Mouse (Mus musculus): Measurements from ENCODE around the gene Atp5d.

The Atp5d gene

GRCm38 (mm10) chr10:80169070-80169469 is 30.6 kb downstream of the Atp5d start:
- DNase-seq: peak in 1 of 2 experiments; percentile 36

GRCm38 (mm10) chr10:80169651-80170050 is 31.2 kb downstream of the Atp5d start:
- no peak for DNase-seq

- DNase-seq: peak in 1 of 2 experiments; percentile 68
Observed at GRCm38 (mm10) chr10:80170052-80170451, 31.6 kb downstream of the Atp5d start.

DNA sequence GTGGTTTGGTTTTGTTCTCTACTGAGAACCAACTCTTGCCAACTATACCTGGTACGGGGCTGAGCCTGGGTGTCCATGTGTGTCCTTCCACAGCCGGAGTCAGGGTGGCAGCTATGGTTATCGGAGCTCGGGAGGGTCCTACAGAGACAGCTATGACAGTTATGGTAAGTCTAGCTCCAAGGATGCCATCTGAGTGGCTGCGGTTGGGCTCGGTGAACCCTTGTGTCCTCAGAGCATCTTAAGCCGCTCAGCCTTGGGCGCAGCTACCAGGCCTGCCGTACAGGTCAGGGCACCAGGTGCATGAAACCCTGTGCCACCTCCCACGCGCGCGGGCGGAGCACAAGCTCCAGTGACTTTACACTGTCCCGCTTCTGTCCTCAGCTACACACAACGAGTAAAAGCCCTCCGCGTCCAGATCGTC is 32.2 kb downstream of the Atp5d start:
- DNase-seq: peak in 1 of 2 experiments; percentile 53

DNA sequence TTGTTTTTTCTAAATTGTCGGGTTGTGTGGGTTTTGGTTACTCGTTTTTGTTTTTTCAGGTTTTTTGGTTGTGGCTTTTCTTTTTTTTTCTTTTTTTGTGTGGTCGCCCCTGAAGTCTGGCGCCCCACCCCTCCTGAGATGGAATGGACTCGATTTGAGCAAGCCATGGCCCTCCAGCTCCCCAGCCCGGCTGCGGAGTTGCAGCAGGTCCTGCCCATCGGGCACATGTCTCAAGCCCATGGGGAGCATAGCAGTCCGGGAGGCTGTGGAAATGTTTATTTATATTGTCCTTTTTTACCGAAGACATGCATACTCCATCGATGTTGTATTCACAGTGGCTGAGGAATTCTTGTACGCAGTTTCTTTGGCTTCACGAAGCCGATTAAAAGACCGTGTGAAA is 32.8 kb downstream of the Atp5d start:
- peak in 1 of 2 experiments; percentile 50 for DNase-seq

GRCm38 (mm10) chr10:80171760-80172526 is 33.5 kb downstream of the Atp5d start:
- peak in 1 of 2 experiments; percentile 69 for DNase-seq

DNA sequence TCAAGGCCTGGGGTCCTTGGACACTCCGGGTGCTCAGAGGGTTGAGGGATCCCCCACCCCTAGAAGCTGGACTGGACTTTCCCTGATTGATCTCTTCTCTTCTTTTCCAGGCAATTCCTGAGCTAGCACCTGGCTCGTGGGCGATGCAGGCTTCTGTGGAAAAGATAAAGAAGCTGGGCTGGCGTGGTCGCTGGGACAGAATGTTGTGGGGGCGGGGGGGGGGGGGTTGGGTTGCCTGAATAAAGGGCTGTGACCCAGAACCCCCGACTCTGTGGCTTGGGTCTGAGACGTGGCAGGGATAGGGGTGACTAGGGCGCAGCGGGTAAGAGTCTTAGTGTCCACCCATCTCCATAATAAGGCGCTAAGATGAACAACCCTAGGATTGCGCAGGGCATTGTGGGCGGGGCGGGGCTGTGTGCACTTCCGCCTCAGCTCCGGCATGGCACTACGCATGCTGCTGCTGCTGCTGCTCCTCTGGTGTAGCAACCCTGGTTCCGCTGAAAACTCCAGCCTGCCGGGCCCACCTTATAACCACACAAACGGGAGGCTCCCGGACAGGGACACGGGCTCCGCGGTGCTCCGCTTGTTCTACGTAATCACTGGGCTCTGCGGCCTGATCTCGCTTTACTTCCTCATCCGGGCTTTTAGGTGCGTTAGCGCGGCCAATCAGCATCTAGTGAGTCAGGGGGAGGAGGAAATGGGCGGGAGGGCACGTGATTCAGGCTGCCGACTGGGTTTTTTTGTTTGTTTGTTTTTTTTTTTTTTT is 34.3 kb downstream of the Atp5d start, which contains the start of gene 1600002K03Rik:
1600002K03Rik (plus strand) TSS at position 418 of the 766 bp plus-strand sequence.
- DNase-seq: peak; percentile 90 to 94

- DNase-seq: no peak
Observed at GRCm38 (mm10) chr10:80173358-80173757, 34.9 kb downstream of the Atp5d start.

DNA sequence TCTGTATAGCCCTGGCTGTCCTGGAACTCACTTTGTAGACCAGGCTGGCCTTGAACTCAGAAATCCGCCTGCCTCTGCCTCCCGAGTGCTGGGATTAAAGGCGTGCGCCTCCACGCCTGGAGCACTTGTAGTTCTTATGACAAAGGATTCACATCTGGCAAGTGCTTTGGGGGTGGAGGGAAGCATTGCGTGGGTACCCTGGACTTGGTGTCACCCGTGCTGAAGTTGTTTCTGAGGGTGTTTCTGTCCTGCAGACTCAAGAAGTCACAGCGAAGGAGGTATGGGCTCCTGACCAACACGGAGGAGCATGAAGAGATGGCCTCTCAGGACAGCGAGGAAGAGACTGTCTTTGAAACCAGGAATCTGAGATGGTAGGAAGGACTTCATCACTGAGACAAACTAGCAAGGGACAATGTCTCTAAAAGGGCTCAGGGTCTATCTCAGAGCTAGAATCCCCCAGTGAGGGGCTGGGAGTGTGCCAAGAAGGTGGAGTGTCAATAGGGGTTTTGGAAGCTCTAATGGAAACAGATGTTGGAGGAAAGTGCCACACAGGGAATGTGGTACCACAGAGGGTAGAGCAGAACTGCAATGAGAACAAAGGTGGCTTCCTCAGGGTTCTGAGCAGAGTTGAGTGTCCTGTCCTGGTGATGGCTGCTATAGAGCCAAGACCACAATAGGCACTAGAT is 35.7 kb downstream of the Atp5d start:
- no peak for DNase-seq

DNA sequence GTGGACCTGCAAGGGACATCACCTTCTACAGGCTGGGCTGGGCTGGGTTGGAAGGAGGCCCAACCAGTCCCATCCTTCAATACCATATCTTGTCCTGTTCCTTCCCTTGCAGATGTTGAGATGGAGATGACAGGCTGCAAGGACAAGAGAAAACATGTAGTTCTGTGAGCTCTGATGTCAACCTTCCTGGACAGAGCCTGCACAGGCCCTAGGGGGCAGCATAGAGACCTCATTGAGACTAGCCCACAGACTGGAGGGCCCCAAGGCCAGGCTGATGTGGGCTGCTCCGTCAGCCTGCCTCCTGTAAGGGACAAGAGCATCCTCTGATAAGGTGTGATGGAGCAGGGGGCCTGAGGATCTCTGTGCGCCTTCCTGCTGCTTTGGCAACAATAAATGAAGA is 36.3 kb downstream of the Atp5d start:
- peak; percentile 63 to 66 for DNase-seq

DNA sequence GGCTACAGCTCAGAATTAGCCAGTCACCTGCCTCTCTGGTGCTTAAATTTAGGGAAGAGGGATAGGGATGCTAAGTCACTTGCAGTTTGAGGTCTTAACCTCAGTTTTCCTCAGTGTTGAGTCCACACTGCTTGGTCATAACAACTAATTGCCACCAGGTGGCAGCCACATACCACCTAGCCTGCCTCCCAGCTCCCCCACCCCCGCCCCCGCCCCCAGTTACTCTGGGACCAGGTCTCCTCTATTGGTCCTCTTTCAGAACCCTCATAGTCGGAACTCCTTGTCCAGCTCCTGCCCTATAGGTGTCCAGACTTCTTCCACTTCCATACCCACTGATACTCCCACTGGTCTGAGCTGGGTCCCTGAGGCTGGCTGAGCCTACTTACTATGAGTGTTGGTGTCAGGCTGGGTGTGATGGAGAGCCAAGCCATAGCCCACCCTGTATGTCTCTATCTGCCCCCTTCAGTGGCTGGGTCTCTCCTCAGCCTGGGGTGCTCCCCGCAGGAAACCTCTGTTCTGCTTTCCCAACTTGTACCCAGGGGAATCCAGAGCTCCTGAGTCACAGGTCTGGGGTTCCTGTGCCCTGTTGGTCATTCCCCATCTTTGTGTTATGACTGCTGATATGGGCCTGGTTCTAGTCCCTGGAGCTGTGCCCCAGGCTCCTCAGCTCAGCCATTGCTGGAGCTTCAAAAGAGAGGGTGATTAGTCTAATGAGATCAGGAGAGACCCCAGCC is 37.3 kb downstream of the Atp5d start:
- DNase-seq: peak in 1 of 2 experiments; percentile 48

- DNase-seq: peak; percentile 34 to 62
Observed at GRCm38 (mm10) chr10:80176270-80176834, 37.9 kb downstream of the Atp5d start.

DNA sequence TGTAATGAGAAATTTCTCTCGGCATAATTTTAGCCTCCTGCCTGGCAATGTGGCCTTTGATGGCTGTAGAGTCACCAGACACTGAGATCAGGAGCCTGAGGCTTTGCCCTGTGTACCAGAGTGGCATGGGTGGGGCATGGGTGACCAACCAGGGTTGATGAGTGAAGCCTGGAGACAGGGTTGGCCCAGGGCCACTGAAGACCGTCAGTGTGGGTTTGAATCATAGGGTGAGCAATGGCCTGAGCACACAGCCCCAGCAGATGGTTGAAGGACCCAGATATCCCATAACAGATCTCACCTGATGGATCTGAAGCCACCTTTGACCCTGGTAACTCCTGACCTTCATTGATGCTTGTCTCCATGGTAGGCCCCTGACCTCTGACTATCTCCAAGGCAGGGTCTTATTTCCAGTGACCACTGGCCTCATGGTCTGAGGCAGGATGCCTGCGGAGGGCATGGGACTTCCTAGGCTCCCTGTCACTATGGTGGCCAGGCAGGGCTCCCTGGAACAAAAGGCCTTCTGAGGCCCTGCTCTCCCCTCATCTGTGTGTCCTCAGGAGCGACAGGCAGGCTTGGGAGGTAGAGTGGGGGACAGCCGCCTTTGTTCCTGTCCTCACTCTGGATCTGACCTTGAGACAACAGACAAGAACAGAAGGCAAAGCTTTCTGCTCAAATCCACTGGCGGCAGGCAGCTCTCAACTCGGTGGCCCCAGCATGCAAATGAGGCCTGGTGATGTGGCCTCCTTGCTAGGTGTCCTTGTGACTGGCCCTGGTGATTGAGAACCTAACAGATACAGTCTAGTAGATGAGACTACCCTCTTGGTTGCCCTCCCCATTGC is 39.2 kb downstream of the Atp5d start:
- no peak for DNase-seq

GRCm38 (mm10) chr10:80179068-80180051 is 40.9 kb downstream of the Atp5d start, which contains the start of gene Efna2:
Gene Efna2, plus strand, starts transcription at chr10:80179482.
- peak in 1 of 2 experiments; percentile 68 for DNase-seq

GRCm38 (mm10) chr10:80180288-80180687 is 41.9 kb downstream of the Atp5d start:
- no peak for DNase-seq

GRCm38 (mm10) chr10:80180823-80181222 is 42.4 kb downstream of the Atp5d start:
- no peak for DNase-seq

DNA sequence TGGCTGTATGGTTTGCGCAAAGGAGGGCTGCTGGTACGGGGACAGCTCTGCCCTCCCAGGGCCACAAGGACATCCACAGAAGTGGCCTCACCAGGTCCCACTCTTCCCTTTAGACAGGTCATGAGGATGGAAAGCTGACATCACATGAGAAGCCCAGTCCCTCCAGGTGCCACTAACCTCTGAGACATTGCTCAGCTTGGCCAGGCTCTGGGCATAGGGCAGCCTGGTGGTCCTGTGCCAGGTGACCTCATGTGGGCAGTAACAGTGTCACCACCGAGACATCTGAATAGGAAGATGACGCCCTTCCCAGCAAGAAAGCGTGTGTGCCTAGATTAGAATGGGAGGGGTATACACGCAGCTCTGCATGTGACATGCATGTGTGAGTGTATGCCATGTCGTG is 44.1 kb downstream of the Atp5d start:
- DNase-seq: no peak

DNA sequence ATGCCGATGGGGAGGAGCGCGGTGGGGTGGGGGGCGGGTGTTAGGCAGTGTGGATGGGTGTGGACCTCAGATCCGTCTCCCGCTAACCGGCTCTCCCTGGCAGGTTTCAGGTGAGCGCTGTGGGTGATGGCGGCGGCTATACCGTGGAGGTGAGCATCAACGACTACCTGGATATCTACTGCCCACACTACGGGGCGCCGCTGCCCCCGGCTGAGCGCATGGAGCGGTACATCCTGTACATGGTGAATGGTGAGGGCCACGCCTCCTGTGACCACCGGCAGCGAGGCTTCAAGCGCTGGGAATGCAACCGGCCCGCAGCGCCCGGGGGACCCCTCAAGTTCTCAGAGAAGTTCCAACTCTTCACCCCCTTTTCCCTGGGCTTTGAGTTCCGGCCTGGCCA is 48.2 kb downstream of the Atp5d start:
- no peak for DNase-seq

DNA sequence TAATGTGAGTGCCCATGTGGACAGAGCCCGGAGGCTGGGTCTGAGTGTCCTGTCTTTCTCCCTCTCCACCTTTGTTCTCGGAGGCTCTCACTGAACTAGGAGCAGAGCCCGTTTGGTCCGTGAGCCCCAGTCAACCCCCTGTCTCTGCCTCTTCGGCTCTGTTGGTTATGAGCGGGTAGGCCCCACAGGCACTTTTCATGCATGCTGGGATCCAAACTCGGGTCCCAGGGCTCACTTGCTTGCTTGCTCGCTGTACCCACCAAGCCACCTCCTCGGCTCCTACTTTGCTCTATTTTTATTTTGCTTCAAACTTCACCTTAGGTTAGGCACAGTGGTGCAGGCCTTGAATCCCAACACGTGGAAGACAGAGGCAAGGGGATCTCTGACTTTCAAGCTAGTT is 49.3 kb downstream of the Atp5d start:
- DNase-seq: no peak

Measured in kidney, postnatal 25 days (tissue).